Mouse (Mus musculus) ovary, adult 2 months (tissue): ENCODE data around the gene Ruvbl1. TPM values are rescaled to one million over a fixed set of nuclear protein-coding genes. Genes with fewer than 3 reads are reported as not detected.

Experiments
- polyA plus RNA-seq: library from polyadenylated mRNA; depleted of rRNA; stranded (reverse); fragments of >200 nt; gene quantifications from 2 replicates; pipeline ENCODE4 v1.2.3, GENCODE M21; 2012; rRNA removed

Gene Ruvbl1
- polyA plus RNA-seq = 47.8 and 55.1 TPM in 2 replicates

GRCm38 (mm10) chr6:88465181-88465920 lies at the start of gene Ruvbl1:
TSS of gene Ruvbl1 (plus strand) at chr6:88465409.

GRCm38 (mm10) chr6:88446063-88447002 lies 18.9 kb upstream of the Ruvbl1 start, which contains the start of gene Eefsec:
TSS of gene Eefsec (minus strand) at chr6:88446539.

GRCm38 (mm10) chr6:88518404-88519263 lies 53.4 kb downstream of the Ruvbl1 start, which contains the start of gene Sec61a1:
TSS of gene Sec61a1 (minus strand) at chr6:88518905.

Other genes with a start within 250 kb of the Ruvbl1 start
- not detected in 2 replicates for gene Dnajb8, start 243.1 kb upstream of the Ruvbl1 start, polyA plus RNA-seq
- gene Eefsec, start 18.9 kb upstream of the Ruvbl1 start, polyA plus RNA-seq = 40.5 and 50.5 TPM in 2 replicates
- gene Sec61a1, start 53.5 kb downstream of the Ruvbl1 start, polyA plus RNA-seq = 380 and 487 TPM in 2 replicates
- gene Kbtbd12, start 172.5 kb downstream of the Ruvbl1 start, polyA plus RNA-seq = 0.06 and 0.07 TPM in 2 replicates